Mouse (Mus musculus): ENCODE measurements around the gene Fbxl15.
A peak's percentile ranks its signal among the peaks of the same experiment; 100 is the strongest.

Gene Fbxl15

GRCm38 (mm10) chr19:46347936-46348668 lies 20.1 kb downstream of the Fbxl15 start:
- DNase-seq: no peak

- DNase-seq: peak in 1 of 2 experiments; percentile 16
These were observed 20.9 kb downstream of the Fbxl15 start for GRCm38 (mm10) chr19:46348761-46349458.

- no peak for DNase-seq
These were observed 21.6 kb downstream of the Fbxl15 start for GRCm38 (mm10) chr19:46349550-46349949.

GRCm38 (mm10) chr19:46350168-46350932 lies 22.4 kb downstream of the Fbxl15 start, which contains the start of gene 2310034G01Rik:
Gene 2310034G01Rik, minus strand, starts transcription at chr19:46350302.
- DNase-seq: no peak

- DNase-seq: peak; percentile 82 to 84
These were observed 28.7 kb downstream of the Fbxl15 start for GRCm38 (mm10) chr19:46356701-46357138.

GRCm38 (mm10) chr19:46357344-46358280 lies 29.6 kb downstream of the Fbxl15 start:
- DNase-seq: no peak

- no peak for DNase-seq
These were observed 30.4 kb downstream of the Fbxl15 start for GRCm38 (mm10) chr19:46358381-46358780.

GRCm38 (mm10) chr19:46362104-46362503 lies 34.1 kb downstream of the Fbxl15 start:
- DNase-seq: no peak

GRCm38 (mm10) chr19:46363294-46364009 lies 35.5 kb downstream of the Fbxl15 start:
- DNase-seq: no peak

- no peak for DNase-seq
These were observed 40.0 kb downstream of the Fbxl15 start for GRCm38 (mm10) chr19:46367798-46368590.

- DNase-seq: no peak
These were observed 41.2 kb downstream of the Fbxl15 start for GRCm38 (mm10) chr19:46369204-46369603.

GRCm38 (mm10) chr19:46374477-46375088 lies 46.6 kb downstream of the Fbxl15 start:
- no peak for DNase-seq

- no peak for DNase-seq
These were observed 47.5 kb downstream of the Fbxl15 start for GRCm38 (mm10) chr19:46375489-46375888.

GRCm38 (mm10) chr19:46375891-46376290 lies 47.9 kb downstream of the Fbxl15 start:
- DNase-seq: no peak
